Mouse (Mus musculus) MEL (cell line): ENCODE results near the gene Psmc1. TPM values are rescaled to one million over a fixed set of nuclear protein-coding genes. Genes with fewer than 3 reads are reported as not detected.

ENCODE experiments used
- DNase-seq: peaks from one replicate; pipeline ENCODE4 v3.0.0; 2011; ENCODE audit warnings: low read depth, low spot score
- H3K27ac ChIP-seq: 2 replicates; pipeline ENCODE4 v1.5.1; 2012; ENCODE audit warnings: low read depth, mild to moderate bottlenecking, control low read depth, low read length, moderate library complexity; ENCODE audit not compliant: control insufficient read depth
- H3K27me3 ChIP-seq, 2 experiments: fragments of 150-350 bp in 1 of 2; sonication (generic) in 1 of 2; 2 replicates each; pipeline ENCODE4 v1.6.1; 2012; ENCODE audit warnings: low read length in 2 of 2, mild to moderate bottlenecking in 2 of 2, improper control_type of control experiment in 1 of 2, moderate library complexity in 1 of 2; ENCODE audit not compliant: insufficient read depth in 2 of 2, control insufficient read depth in 1 of 2
- H3K36me3 ChIP-seq, 2 experiments: 2 replicates each; pipeline ENCODE4 v1.6.1; 2012 to 2014; ENCODE audit warnings: low read length in 2 of 2, improper control_type of control experiment in 1 of 2, inconsistent platforms in 1 of 2, mild to moderate bottlenecking in 1 of 2; ENCODE audit not compliant: insufficient read depth in 2 of 2, control insufficient read depth in 1 of 2
- H3K4me1 ChIP-seq, 2 experiments: fragments of 150-350 bp in 1 of 2; sonication (generic) in 1 of 2; 2 replicates each; pipeline ENCODE4 v1.6.1; 2012; ENCODE audit warnings: low read length in 2 of 2, improper control_type of control experiment in 1 of 2, mild to moderate bottlenecking in 1 of 2; ENCODE audit not compliant: insufficient read depth in 2 of 2, control insufficient read depth in 1 of 2
- H3K4me3 ChIP-seq, 2 experiments: fragments of 150-350 bp in 1 of 2; sonication (generic) in 1 of 2; 2 replicates each; pipeline ENCODE4 v1.5.1; 2012; ENCODE audit warnings: low read depth in 2 of 2, low read length in 2 of 2, mild to moderate bottlenecking in 2 of 2, moderate library complexity in 2 of 2, control low read depth in 1 of 2, improper control_type of control experiment in 1 of 2; ENCODE audit not compliant: control insufficient read depth in 1 of 2, insufficient read depth in 1 of 2
- H3K79me2 ChIP-seq: 2 replicates; pipeline ENCODE4 v1.6.1; 2012; ENCODE audit warnings: mild to moderate bottlenecking, low read length, moderate library complexity; ENCODE audit not compliant: control insufficient read depth, poor library complexity, insufficient read depth
- H3K9ac ChIP-seq: 2 replicates; pipeline ENCODE4 v1.6.1; 2012; ENCODE audit warnings: low read depth, mild to moderate bottlenecking, control low read depth, low read length, moderate library complexity; ENCODE audit not compliant: control insufficient read depth, poor library complexity, severe bottlenecking
- H3K9me3 ChIP-seq: fragments of 150-350 bp; sonication (generic); replicated peaks from 2 replicates; pipeline ENCODE4 v1.6.1; 2012; ENCODE audit warnings: mild to moderate bottlenecking, low read length, improper control_type of control experiment, moderate library complexity; ENCODE audit not compliant: insufficient read depth
- BHLHE40 ChIP-seq: IDR thresholded peaks from 2 replicates; pipeline ENCODE4 v1.6.1; 2012; ENCODE audit warnings: low read depth, mild to moderate bottlenecking, inconsistent platforms, low read length, improper control_type of control experiment, borderline replicate concordance
- CHD1 ChIP-seq: IDR thresholded peaks from 2 replicates; pipeline ENCODE4 v1.6.1; 2012; ENCODE audit warnings: low read depth, mild to moderate bottlenecking, inconsistent platforms, low read length, improper control_type of control experiment
- CTCF ChIP-seq, 3 experiments: IDR thresholded peaks in 2 of 3; conservative IDR thresholded peaks in 1 of 3; 2 replicates each; pipeline ENCODE4 v1.5.1; 2011 to 2012; ENCODE audit warnings: low read length in 3 of 3, low read depth in 2 of 3, mild to moderate bottlenecking in 2 of 3, improper control_type of control experiment in 1 of 3, inconsistent platforms in 1 of 3, mixed read lengths in 1 of 3, moderate library complexity in 1 of 3; ENCODE audit not compliant: control insufficient read depth in 1 of 3, insufficient read depth in 1 of 3, poor library complexity in 1 of 3, severe bottlenecking in 1 of 3
- E2F4 ChIP-seq: IDR thresholded peaks from 2 replicates; pipeline ENCODE4 v1.6.1; 2011; ENCODE audit warnings: low read depth, low read length, improper control_type of control experiment, borderline replicate concordance
- ELF1 ChIP-seq: IDR thresholded peaks from 2 replicates; pipeline ENCODE4 v1.6.1; 2014; ENCODE audit warnings: low read depth, mild to moderate bottlenecking, inconsistent platforms, low read length, improper control_type of control experiment, moderate library complexity
- EP300 ChIP-seq, 2 experiments: IDR thresholded peaks; 2 replicates each; pipeline ENCODE4 v1.6.1; 2011; ENCODE audit warnings: improper control_type of control experiment in 2 of 2, low read length in 2 of 2, low read depth in 1 of 2, mild to moderate bottlenecking in 1 of 2
- GABPA ChIP-seq: IDR thresholded peaks from 2 replicates; pipeline ENCODE4 v1.6.1; 2012; ENCODE audit warnings: low read depth, mild to moderate bottlenecking, inconsistent platforms, low read length, improper control_type of control experiment, moderate library complexity
- GATA1 ChIP-seq: IDR thresholded peaks from 2 replicates; pipeline ENCODE4 v1.6.1; 2011; ENCODE audit warnings: low read depth, low read length, improper control_type of control experiment
- HCFC1 ChIP-seq: IDR thresholded peaks from 2 replicates; pipeline ENCODE4 v1.6.1; 2012; ENCODE audit warnings: low read depth, mild to moderate bottlenecking, inconsistent platforms, low read length, improper control_type of control experiment, moderate library complexity
- KAT2A ChIP-seq: conservative IDR thresholded peaks from 2 replicates; pipeline ENCODE4 v1.6.1; 2012; ENCODE audit warnings: low read depth, low read length, improper control_type of control experiment, inconsistent platforms
- MAFK ChIP-seq: IDR thresholded peaks from 2 replicates; pipeline ENCODE4 v1.6.1; 2011; ENCODE audit warnings: low read depth, mild to moderate bottlenecking, low read length, improper control_type of control experiment, borderline replicate concordance
- MAX ChIP-seq: IDR thresholded peaks from 2 replicates; pipeline ENCODE4 v1.6.1; 2011; ENCODE audit warnings: low read length, improper control_type of control experiment
- MEF2A ChIP-seq: IDR thresholded peaks from 2 replicates; pipeline ENCODE4 v1.6.1; 2014; ENCODE audit warnings: low read depth, mild to moderate bottlenecking, inconsistent platforms, low read length, improper control_type of control experiment; ENCODE audit not compliant: poor library complexity, insufficient replicate concordance, severe bottlenecking; ENCODE audit errors: extremely low read depth
- MYB ChIP-seq: IDR thresholded peaks from 2 replicates; pipeline ENCODE4 v1.6.1; 2011; ENCODE audit warnings: mild to moderate bottlenecking, low read depth, low read length, improper control_type of control experiment
- MYC ChIP-seq: IDR thresholded peaks from 2 replicates; pipeline ENCODE4 v1.6.1; 2011; ENCODE audit warnings: low read depth, mild to moderate bottlenecking, low read length, improper control_type of control experiment, moderate library complexity
- NELFE ChIP-seq: IDR thresholded peaks from 2 replicates; pipeline ENCODE4 v1.6.1; 2011; ENCODE audit warnings: low read depth, low read length, improper control_type of control experiment
- POLR2A ChIP-seq, 2 experiments: IDR thresholded peaks; 2 replicates each; pipeline ENCODE4 v1.6.1; 2011 to 2012; ENCODE audit warnings: low read length in 2 of 2, mild to moderate bottlenecking in 2 of 2, control low read depth in 1 of 2, improper control_type of control experiment in 1 of 2, low read depth in 1 of 2, moderate library complexity in 1 of 2; ENCODE audit not compliant: control insufficient read depth in 1 of 2, insufficient read depth in 1 of 2, poor library complexity in 1 of 2
- POLR2AphosphoS2 ChIP-seq: IDR thresholded peaks from 2 replicates; pipeline ENCODE4 v1.6.1; 2011; ENCODE audit warnings: low read length, improper control_type of control experiment
- POLR2AphosphoS5 ChIP-seq: IDR thresholded peaks from 2 replicates; pipeline ENCODE4 v1.6.1; 2012; ENCODE audit warnings: low read depth, borderline replicate concordance, mild to moderate bottlenecking, inconsistent platforms, low read length, moderate library complexity, mixed read lengths
- RAD21 ChIP-seq: IDR thresholded peaks from 2 replicates; pipeline ENCODE4 v1.6.1; 2011; ENCODE audit warnings: mild to moderate bottlenecking, low read depth, low read length, improper control_type of control experiment
- SMC3 ChIP-seq: IDR thresholded peaks from 2 replicates; pipeline ENCODE4 v1.6.1; 2011; ENCODE audit warnings: low read depth, low read length, improper control_type of control experiment
- TBP ChIP-seq: IDR thresholded peaks from 2 replicates; pipeline ENCODE4 v1.8.0; 2011; ENCODE audit warnings: low read depth, low read length, improper control_type of control experiment
- TCF12 ChIP-seq: IDR thresholded peaks from 2 replicates; pipeline ENCODE4 v1.6.1; 2014; ENCODE audit warnings: low read depth, mild to moderate bottlenecking, inconsistent platforms, low read length, improper control_type of control experiment, moderate library complexity
- USF1 ChIP-seq: IDR thresholded peaks from 2 replicates; pipeline ENCODE4 v1.6.1; 2014; ENCODE audit warnings: low read depth, mild to moderate bottlenecking, inconsistent platforms, low read length, improper control_type of control experiment, moderate library complexity
- USF2 ChIP-seq, 2 experiments: IDR thresholded peaks; 2 replicates each; pipeline ENCODE4 v1.6.1; 2011 to 2012; ENCODE audit warnings: improper control_type of control experiment in 2 of 2, low read length in 2 of 2, borderline replicate concordance in 1 of 2, inconsistent platforms in 1 of 2, low read depth in 1 of 2, mild to moderate bottlenecking in 1 of 2; ENCODE audit not compliant: insufficient read depth in 1 of 2
- ZC3H11A ChIP-seq: IDR thresholded peaks from 2 replicates; pipeline ENCODE4 v1.6.1; 2012; ENCODE audit warnings: low read depth, mild to moderate bottlenecking, inconsistent platforms, low read length, improper control_type of control experiment
- ZKSCAN1 ChIP-seq: IDR thresholded peaks from 2 replicates; pipeline ENCODE4 v1.6.1; 2012; ENCODE audit warnings: low read depth, mild to moderate bottlenecking, inconsistent platforms, low read length, improper control_type of control experiment, moderate library complexity
- ZMIZ1 ChIP-seq: IDR thresholded peaks from 2 replicates; pipeline ENCODE4 v1.6.1; 2012; ENCODE audit warnings: low read depth, mild to moderate bottlenecking, inconsistent platforms, low read length, improper control_type of control experiment, moderate library complexity
- ZNF384 ChIP-seq: IDR thresholded peaks from 2 replicates; pipeline ENCODE4 v1.6.1; 2012; ENCODE audit warnings: low read depth, mild to moderate bottlenecking, inconsistent platforms, low read length, improper control_type of control experiment
- polyA plus RNA-seq, 2 experiments: library from polyadenylated mRNA; stranded (reverse) in 1 of 2; unstranded in 1 of 2; fragments of >175 nt in 1 of 2; fragments of >200 nt in 1 of 2; gene quantifications; 2 replicates each; pipeline versions ENCODE4 v1.2.1 to v1.2.4; 2012; ENCODE audit warnings: low replicate concordance in 2 of 2, low read depth in 1 of 2; ENCODE audit not compliant: insufficient read length in 2 of 2, insufficient read depth in 1 of 2, missing spikeins in 1 of 2
- total RNA-seq: library from RNA; depleted of rRNA; stranded (reverse); fragments of 300-350 nt; gene quantifications from 2 replicates; pipeline ENCODE4 v1.2.3, GENCODE M21; 2012

The Psmc1 gene
- total and polyA plus RNA-seq, 3 experiments: 322 to 501 TPM; not detected in 1

- Histone ChIP-seq H3K9me3 (no peaks in the 10 kb centered on the region), H3K79me2 (no peaks in the 10 kb centered on the region), H3K27me3 (no peaks in the 10 kb centered on the region), H3K27ac (no peak overlapping the region), H3K36me3 (peaks cover 0 to 5% of the 10 kb centered on the region in 2 experiments; a peak in 1 of 4 replicates), H3K4me3 (no peak overlapping the region), H3K4me1 (no peaks in the 10 kb centered on the region), H3K9ac (no peak overlapping the region)
- no peak for DNase-seq
- TF ChIP-seq MYC (no peak), ZNF384 (no peak), TCF12 (no peak), NELFE (no peak), EP300 (IDR thresholded peaks at IDR 0.05; ENCODE audit: low read depth in 1 of 2, low read length in 2 of 2) (no peak), ZC3H11A (no peak), GATA1 (no peak), RAD21 (no peak), MYB (no peak), TBP (no peak), SMC3 (no peak), CHD1 (no peak), MAX (no peak), USF2 (IDR thresholded peaks at IDR 0.05; ENCODE audit: borderline replicate concordance in 1 of 2, insufficient read depth in 1 of 2, low read depth in 1 of 2, low read length in 2 of 2) (no peak), KAT2A (no peak), ELF1 (no peak), E2F4 (no peak), ZKSCAN1 (no peak), MAFK (no peak), POLR2AphosphoS2 (no peak)
Measured at GRCm38 (mm10) chr12:100142848-100143523, 33.0 kb downstream of the Psmc1 start.

GRCm38 (mm10) chr12:100143737-100144136 lies 33.8 kb downstream of the Psmc1 start:
- no peak overlapping the region for H3K4me3 ChIP-seq
- H3K9ac ChIP-seq: no peak overlapping the region
- H3K36me3 ChIP-seq: peaks cover 0 to 6% of the 10 kb centered on the region in 2 experiments; a peak in 2 of 4 replicates
- no peak for DNase-seq
- TF ChIP-seq CHD1 (no peak), HCFC1 (no peak), KAT2A (no peak), POLR2AphosphoS5 (no peak), MAFK (no peak), RAD21 (no peak), MAX (no peak), CTCF (IDR thresholded peaks at IDR 0.05 in 2 of 3, conservative IDR thresholded peaks at IDR 0.05 in 1 of 3; ENCODE audit: control insufficient read depth in 1 of 3, insufficient read depth in 1 of 3, low read depth in 2 of 3, low read length in 3 of 3, poor library complexity in 1 of 3, severe bottlenecking in 1 of 3) (no peak), ZKSCAN1 (no peak), EP300 (IDR thresholded peaks at IDR 0.05; ENCODE audit: low read depth in 1 of 2, low read length in 2 of 2) (no peak), GABPA (no peak), MEF2A (no peak), USF1 (no peak), NELFE (no peak), BHLHE40 (no peak), E2F4 (no peak), POLR2A (IDR thresholded peaks at IDR 0.05; ENCODE audit: control insufficient read depth in 1 of 2, insufficient read depth in 1 of 2, low read depth in 1 of 2, low read length in 2 of 2, poor library complexity in 1 of 2) (no peak), TBP (no peak), ZMIZ1 (no peak)
- no peaks in the 10 kb centered on the region for H3K9me3 ChIP-seq
- no peaks in the 10 kb centered on the region for H3K79me2 ChIP-seq
- H3K27me3 ChIP-seq: no peaks in the 10 kb centered on the region
- H3K4me1 ChIP-seq: no peaks in the 10 kb centered on the region
- no peak overlapping the region for H3K27ac ChIP-seq
